Mouse (Mus musculus): Measurements from ENCODE around the gene Unc13a. TPM values are rescaled to one million over a fixed set of nuclear protein-coding genes. Genes with fewer than 3 reads are reported as not detected.

Unc13a gene
- total RNA-seq, 1 experiment, result 3.0 TPM

DNA sequence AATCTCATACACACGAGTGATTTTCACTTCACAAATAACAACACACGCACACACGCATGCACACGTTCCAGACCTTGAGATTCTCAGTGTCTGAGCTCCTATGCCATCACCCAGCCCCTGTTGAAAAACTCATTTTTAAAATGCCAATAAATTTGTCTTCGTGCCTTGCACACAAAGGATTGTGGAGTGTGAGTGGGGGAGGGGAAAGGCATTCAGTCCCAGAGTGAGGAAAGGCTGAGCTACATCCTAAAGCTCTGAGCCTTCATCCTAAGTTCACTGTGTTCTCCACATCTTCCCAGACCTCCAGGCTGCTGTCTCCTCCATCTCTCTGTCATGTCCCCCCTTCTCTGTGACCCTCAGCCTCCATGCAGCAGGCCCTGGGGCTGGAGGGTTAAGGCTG, 4.3 kb downstream of the Unc13a start:
- no peak overlapping the region for H3K4me3 ChIP-seq (ENCODE audit: insufficient read depth in 1 of 2, low read depth in 1 of 2, low read length in 2 of 2, poor library complexity in 1 of 2, severe bottlenecking in 1 of 2)
- no peak overlapping the region for H3K9ac ChIP-seq (ENCODE audit: insufficient read depth, low read depth, low read length, poor library complexity, severe bottlenecking)
- H3K36me3 ChIP-seq (ENCODE audit: control insufficient read depth, insufficient read depth, low read length, poor library complexity, severe bottlenecking), result no peaks in the 10 kb centered on the region; the same call in 1 of the 2 replicates
- in situ Hi-C loops (cut with MboI; ENCODE audit: low sequenced_read_pairs in 2 of 2, unreplicated experiment in 2 of 2), result no loop called here
- H3K27ac ChIP-seq (ENCODE audit: insufficient read depth, low read depth, low read length, poor library complexity, severe bottlenecking), result no peak overlapping the region
- TF ChIP-seq HCFC1 (IDR thresholded peaks at IDR 0.05; ENCODE audit: borderline replicate concordance, insufficient read depth, low read length) (no peak), CHD2 (IDR thresholded peaks at IDR 0.05; ENCODE audit: low read depth, low read length) (no peak), MAFK (IDR thresholded peaks at IDR 0.05; ENCODE audit: insufficient read depth, low read depth, low read length) (no peak), ZNF384 (IDR thresholded peaks at IDR 0.05; ENCODE audit: low read depth, low read length) (no peak), ZC3H11A (IDR thresholded peaks at IDR 0.05; ENCODE audit: borderline replicate concordance, low read depth, low read length) (no peak)
- H3K4me1 ChIP-seq (ENCODE audit: control insufficient read depth in 2 of 2, insufficient read depth in 2 of 2, low read length in 2 of 2, poor library complexity in 1 of 2), result peaks cover 0 to 48% of the 10 kb centered on the region in 2 experiments; a peak in 3 of 4 replicates
- no peak for DNase-seq (ENCODE audit: low read depth, low spot score)
- H3K9me3 ChIP-seq (ENCODE audit: control insufficient read depth, insufficient read depth, low read depth, low read length), result no peaks in the 10 kb centered on the region

DNA sequence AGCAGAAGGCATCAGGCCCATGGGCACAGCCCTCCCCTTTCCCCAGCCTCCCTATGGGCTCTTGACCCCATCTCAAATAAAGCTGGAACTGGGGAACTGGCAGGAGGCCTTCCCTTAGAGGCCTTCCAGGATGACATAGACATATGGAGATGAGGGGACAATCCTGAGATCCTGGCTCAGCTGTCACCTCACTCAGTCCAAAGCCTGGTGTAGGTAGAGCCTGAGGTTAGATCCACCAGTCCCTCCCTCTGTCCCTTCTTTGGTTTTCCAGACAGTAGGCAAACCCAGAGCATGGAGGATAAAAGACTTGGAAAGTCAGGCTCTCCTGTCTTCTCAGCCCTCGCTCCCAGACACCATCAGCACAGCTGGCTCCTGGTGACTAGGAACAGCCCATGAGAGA, 4.7 kb downstream of the Unc13a start:
- Histone ChIP-seq H3K9ac (ENCODE audit: insufficient read depth, low read depth, low read length, poor library complexity, severe bottlenecking) (no peak overlapping the region), H3K4me1 (ENCODE audit: control insufficient read depth in 2 of 2, insufficient read depth in 2 of 2, low read length in 2 of 2, poor library complexity in 1 of 2) (peaks cover 0 to 46% of the 10 kb centered on the region in 2 experiments; a peak in 3 of 4 replicates), H3K9me3 (ENCODE audit: control insufficient read depth, insufficient read depth, low read depth, low read length) (no peaks in the 10 kb centered on the region), H3K36me3 (ENCODE audit: control insufficient read depth, insufficient read depth, low read length, poor library complexity, severe bottlenecking) (no peaks in the 10 kb centered on the region; the same call in 1 of the 2 replicates), H3K4me3 (ENCODE audit: insufficient read depth in 1 of 2, low read depth in 1 of 2, low read length in 2 of 2, poor library complexity in 1 of 2, severe bottlenecking in 1 of 2) (no peak overlapping the region), H3K27ac (ENCODE audit: insufficient read depth, low read depth, low read length, poor library complexity, severe bottlenecking) (no peak overlapping the region)
- in situ Hi-C loops (cut with MboI; ENCODE audit: low sequenced_read_pairs in 2 of 2, unreplicated experiment in 2 of 2), result no loop called here
- TF ChIP-seq ZNF384 (IDR thresholded peaks at IDR 0.05; ENCODE audit: low read depth, low read length) (no peak), MAFK (IDR thresholded peaks at IDR 0.05; ENCODE audit: insufficient read depth, low read depth, low read length) (no peak), ZC3H11A (IDR thresholded peaks at IDR 0.05; ENCODE audit: borderline replicate concordance, low read depth, low read length) (no peak), HCFC1 (IDR thresholded peaks at IDR 0.05; ENCODE audit: borderline replicate concordance, insufficient read depth, low read length) (no peak), CHD2 (IDR thresholded peaks at IDR 0.05; ENCODE audit: low read depth, low read length) (no peak)
- no peak for DNase-seq (ENCODE audit: low read depth, low spot score)

DNA sequence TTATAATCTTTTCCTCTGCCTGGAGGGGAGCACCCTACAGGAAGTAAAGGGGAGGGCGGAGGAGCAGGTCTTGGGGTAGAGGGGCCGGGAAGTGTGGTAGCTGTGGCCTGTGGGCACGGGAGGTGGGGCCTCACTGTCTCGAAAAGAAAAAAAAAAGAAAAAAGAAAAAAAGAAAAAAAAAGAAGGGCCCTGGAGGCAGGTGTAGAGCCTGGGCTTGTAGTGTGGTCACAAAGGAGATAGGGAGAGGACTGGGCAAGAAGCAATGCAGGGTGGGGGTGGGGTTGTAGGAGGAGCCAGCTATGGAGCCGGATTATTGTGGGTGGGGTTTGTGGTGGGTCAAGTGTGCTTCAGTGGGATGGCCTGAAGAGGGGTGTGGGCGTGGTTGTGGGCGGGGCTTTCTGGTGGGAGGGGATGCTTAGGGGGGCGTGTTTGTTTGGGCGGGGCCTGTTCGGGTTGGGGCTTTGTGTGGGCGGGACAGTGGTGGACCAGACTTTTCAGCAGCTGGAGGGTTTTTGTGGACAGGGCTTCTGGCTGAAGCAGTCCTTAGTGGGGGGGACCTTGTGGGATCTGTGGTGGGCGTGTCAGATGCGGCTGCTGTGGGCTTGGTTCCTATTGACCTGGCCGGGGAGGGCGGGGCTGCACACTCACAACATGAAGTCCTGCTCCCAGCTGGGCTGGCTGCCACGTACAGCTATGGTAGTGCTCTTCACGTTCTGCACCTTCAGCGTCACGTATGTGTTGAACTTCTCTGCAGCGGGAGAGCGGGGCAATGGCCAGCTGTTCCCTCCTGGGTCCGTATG, 6.0 kb downstream of the Unc13a start:
- DNase-seq (ENCODE audit: low read depth, low spot score), result peak; percentile 93
- peak overlapping the region; percentile 52 to 53; a peak in 3 of 4 replicates for H3K4me3 ChIP-seq (ENCODE audit: insufficient read depth in 1 of 2, low read depth in 1 of 2, low read length in 2 of 2, poor library complexity in 1 of 2, severe bottlenecking in 1 of 2)
- in situ Hi-C loops (cut with MboI; ENCODE audit: low sequenced_read_pairs in 2 of 2, unreplicated experiment in 2 of 2), result no loop called here
- H3K9me3 ChIP-seq (ENCODE audit: control insufficient read depth, insufficient read depth, low read depth, low read length), result no peaks in the 10 kb centered on the region
- H3K9ac ChIP-seq (ENCODE audit: insufficient read depth, low read depth, low read length, poor library complexity, severe bottlenecking), result peak overlapping the region; percentile 34; the same call in 1 of the 2 replicates
- H3K36me3 ChIP-seq (ENCODE audit: control insufficient read depth, insufficient read depth, low read length, poor library complexity, severe bottlenecking), result no peaks in the 10 kb centered on the region; the same call in 1 of the 2 replicates
- TF ChIP-seq MAFK (IDR thresholded peaks at IDR 0.05; ENCODE audit: insufficient read depth, low read depth, low read length) (no peak), ZNF384 (IDR thresholded peaks at IDR 0.05; ENCODE audit: low read depth, low read length) (peak; percentile 73)
- peaks cover 0 to 48% of the 10 kb centered on the region in 2 experiments; a peak in 3 of 4 replicates for H3K4me1 ChIP-seq (ENCODE audit: control insufficient read depth in 2 of 2, insufficient read depth in 2 of 2, low read length in 2 of 2, poor library complexity in 1 of 2)
- H3K27ac ChIP-seq (ENCODE audit: insufficient read depth, low read depth, low read length, poor library complexity, severe bottlenecking), result 0 out of 2 replicates have a peak overlapping the region, but pooled peaks have one; percentile 48

DNA sequence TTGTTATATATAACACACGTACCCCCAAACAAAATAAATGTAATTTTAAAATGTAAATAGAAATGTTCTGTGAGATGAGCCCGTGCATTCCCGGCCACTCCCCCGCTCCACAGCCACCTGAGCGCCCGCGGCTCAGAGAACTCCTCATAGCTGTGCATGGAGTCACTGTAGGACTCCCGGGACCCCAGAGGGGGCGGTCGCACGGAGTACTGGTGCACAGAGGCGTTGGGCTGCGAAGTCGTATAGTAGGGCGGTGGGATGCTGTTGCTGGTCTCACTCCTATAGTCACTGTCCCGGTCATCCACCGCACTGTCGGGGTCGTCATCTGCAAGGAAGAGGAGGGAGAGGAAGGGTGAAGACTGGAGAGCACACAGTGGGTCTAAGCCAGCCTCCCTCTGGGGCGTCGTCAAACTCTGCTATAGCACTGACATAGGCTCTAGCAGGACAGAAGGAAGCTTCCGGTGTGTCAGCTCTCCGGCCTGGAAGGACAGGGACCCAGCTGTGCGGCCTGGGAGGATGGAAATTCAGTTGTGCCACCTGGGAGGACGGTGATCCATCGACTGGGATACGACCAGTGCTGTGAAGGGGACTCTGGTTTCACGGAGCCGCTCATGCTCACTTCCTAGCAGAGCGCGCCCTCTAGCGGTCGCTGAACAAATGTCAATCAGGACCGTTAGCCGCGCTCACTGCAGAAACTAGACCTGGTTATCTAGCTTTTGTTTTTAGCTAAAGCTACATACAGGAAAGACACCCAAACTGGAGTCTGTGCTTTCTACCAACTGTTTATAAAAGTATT, 11.0 kb downstream of the Unc13a start:
- H3K4me1 ChIP-seq (ENCODE audit: control insufficient read depth in 2 of 2, insufficient read depth in 2 of 2, low read length in 2 of 2, poor library complexity in 1 of 2), result peaks cover 0 to 27% of the 10 kb centered on the region in 2 experiments; a peak in 2 of 4 replicates
- in situ Hi-C loops (cut with MboI; ENCODE audit: low sequenced_read_pairs in 2 of 2, unreplicated experiment in 2 of 2), result no loop called here
- 0 out of 2 replicates have a peak overlapping the region, but pooled peaks have one; percentile 20 for H3K9ac ChIP-seq (ENCODE audit: insufficient read depth, low read depth, low read length, poor library complexity, severe bottlenecking)
- no peaks in the 10 kb centered on the region for H3K9me3 ChIP-seq (ENCODE audit: control insufficient read depth, insufficient read depth, low read depth, low read length)
- no peaks in the 10 kb centered on the region; the same call in 1 of the 2 replicates for H3K36me3 ChIP-seq (ENCODE audit: control insufficient read depth, insufficient read depth, low read length, poor library complexity, severe bottlenecking)
- H3K4me3 ChIP-seq (ENCODE audit: insufficient read depth in 1 of 2, low read depth in 1 of 2, low read length in 2 of 2, poor library complexity in 1 of 2, severe bottlenecking in 1 of 2), result peak overlapping the region; percentile 4 to 32; a peak in 2 of 4 replicates
- no peak overlapping the region for H3K27ac ChIP-seq (ENCODE audit: insufficient read depth, low read depth, low read length, poor library complexity, severe bottlenecking)
- no peak for DNase-seq (ENCODE audit: low read depth, low spot score)
- TF ChIP-seq MAFK (IDR thresholded peaks at IDR 0.05; ENCODE audit: insufficient read depth, low read depth, low read length), result no peak
- TF ChIP-seq ZNF384 (IDR thresholded peaks at IDR 0.05; ENCODE audit: low read depth, low read length), result no peak
- peak; percentile 77 for TF ChIP-seq ZC3H11A (IDR thresholded peaks at IDR 0.05; ENCODE audit: borderline replicate concordance, low read depth, low read length)
- TF ChIP-seq HCFC1 (IDR thresholded peaks at IDR 0.05; ENCODE audit: borderline replicate concordance, insufficient read depth, low read length), result no peak
- TF ChIP-seq CHD2 (IDR thresholded peaks at IDR 0.05; ENCODE audit: low read depth, low read length), result no peak
